Mouse (Mus musculus) urinary bladder, postnatal 36 days (tissue): ENCODE results near the gene Col3a1.

Source experiments
- DNase-seq, 2 experiments: peaks; one replicate each; pipeline ENCODE4 v3.0.0; 2022; ENCODE audit warnings: low spot score in 2 of 2, mixed read lengths in 1 of 2

The Col3a1 gene

GRCm38 (mm10) chr1:45311388-45311787 lies at the start of gene Col3a1:
Col3a1 (plus strand) TSS chr1:45311538.
- DNase-seq, result peak; percentile 45 to 72

GRCm38 (mm10) chr1:45269421-45269820 lies 41.9 kb upstream of the Col3a1 start:
- no peak for DNase-seq

GRCm38 (mm10) chr1:45276006-45276539 lies 35.3 kb upstream of the Col3a1 start:
- peak in 1 of 2 experiments; percentile 20 for DNase-seq

- no peak for DNase-seq
These were observed 23.4 kb upstream of the Col3a1 start for GRCm38 (mm10) chr1:45287954-45288353.

GRCm38 (mm10) chr1:45290037-45290436 lies 21.3 kb upstream of the Col3a1 start:
- DNase-seq, result no peak

DNA sequence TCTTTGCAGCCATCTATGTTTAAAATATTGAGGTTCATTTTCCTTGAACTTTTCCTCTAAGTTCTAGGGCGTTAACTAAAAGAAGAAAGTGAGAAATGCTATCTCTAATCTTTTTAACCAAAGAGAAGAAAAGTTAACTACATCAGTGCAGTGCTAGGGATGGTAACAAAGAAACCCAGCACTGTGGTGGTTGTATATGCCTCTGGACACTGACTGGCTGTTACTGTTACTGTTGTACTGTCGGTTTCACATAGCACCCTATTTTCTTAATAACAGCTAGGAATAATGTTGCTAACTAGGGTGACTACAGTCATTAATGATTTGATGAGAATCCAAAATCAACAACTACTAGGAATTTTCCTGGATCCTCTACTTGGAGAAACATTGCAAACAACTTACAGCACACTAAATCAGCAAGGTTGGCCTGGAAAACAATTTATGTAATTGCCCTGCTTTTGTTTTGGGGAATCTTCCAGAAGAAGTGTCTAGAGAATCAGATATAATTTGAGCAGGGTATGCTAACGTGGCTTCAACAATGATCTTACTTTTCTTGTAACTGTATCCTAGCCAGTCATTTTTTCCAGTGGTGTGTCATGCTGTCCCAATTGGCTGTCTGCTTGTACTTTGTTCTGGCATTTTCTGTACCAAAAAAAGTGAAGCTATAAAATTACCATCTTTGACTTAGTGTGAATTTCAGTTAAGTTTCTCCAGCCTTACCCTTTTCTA lies 11.8 kb upstream of the Col3a1 start:
- DNase-seq, result no peak

DNA sequence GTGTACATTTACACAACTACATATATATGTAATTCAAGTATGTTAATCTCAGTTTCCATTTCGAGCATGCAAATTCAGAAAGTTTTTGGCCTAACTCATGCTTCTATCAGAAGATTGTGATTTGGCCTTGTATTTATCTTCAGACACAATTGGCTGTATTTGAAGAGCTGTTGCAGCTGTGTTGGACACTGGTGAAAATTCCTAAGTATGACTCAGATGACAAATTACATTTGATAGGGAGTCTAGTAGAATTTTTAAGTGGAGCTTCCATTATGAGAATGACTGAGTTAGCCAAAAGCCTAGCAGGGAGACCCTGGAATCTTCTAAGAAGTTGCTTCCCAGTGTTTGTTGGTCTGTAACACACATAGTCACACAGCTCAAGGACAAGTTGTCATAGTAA lies 7.1 kb upstream of the Col3a1 start:
- no peak for DNase-seq

DNA sequence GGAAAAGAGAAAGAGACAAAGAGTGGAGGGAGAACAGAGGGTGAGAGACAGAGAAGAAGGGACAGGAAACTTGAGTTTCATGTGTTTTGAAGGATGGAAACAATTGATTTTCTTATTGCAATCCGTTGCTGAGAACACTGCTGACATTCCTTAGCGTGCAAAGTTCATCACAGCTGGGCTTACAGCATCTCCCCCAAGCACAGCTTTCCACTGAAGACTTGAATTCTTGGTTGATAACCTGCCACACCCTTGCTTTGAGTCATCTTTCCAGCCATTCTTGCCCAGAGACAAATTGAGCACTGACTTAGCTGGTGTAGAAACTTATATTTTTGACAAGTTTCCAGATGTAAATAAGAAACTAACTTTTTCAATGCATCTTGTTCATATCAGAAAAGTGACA lies 2.3 kb upstream of the Col3a1 start:
- DNase-seq, result no peak

DNA sequence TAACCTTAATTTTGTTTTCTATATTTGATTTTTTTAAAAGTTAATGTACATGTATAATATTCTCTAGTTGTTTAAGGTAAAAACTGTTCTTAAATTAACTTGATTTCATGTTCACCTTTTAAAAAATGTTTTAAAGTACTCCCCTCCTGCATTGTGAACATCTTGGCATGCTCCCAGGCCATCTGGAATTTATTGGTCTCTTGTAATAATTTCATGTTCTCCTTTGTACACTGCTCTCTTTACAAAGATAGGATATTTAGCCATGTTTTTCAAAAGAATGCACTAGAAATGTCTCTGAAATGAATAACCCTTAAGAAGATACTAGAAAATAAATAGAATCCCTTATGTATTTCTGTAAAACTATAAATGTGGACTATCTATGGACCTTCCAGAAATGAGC lies 624 bp downstream of the Col3a1 start:
- no peak for DNase-seq

- no peak for DNase-seq
These were observed 1.5 kb downstream of the Col3a1 start for GRCm38 (mm10) chr1:45312870-45313269.

- DNase-seq, result no peak
These were observed 2.5 kb downstream of the Col3a1 start for GRCm38 (mm10) chr1:45313696-45314295.

DNA sequence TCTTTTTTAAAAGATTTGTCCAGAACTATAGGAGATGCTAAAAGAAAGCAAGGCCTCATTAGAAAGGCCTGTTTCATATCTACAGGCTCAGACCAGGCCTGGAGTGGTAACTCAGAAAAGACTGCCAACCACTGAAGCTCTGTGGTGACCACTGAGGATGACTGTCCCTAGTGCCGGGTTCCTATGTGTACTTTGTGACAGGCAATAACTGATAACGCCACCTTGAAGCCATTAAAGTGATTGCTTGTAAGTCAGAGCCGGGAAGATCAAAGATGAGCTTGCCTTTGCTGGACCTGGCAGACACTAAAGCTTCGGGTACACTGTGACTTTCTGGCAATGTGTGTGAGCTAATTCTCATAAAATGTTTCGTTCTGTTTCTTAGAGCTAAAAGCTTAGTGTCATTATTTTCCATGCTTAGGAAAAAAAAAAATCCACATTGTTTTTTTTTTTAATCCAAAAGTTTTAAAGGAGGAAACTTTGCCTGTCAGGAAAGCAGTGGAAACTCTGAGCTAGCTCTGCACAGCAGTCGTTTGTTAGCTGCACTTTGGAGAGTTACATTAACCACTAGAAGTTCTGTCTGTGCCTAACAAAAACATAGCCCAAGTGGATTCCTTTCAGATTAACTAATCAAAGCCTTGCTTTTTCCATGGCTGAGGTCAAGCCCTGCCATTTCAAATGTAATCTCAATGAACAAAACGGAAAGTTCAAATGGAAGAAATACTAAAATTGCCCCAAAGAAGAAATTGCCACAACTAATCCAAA lies 4.6 kb downstream of the Col3a1 start:
- DNase-seq, result no peak

DNA sequence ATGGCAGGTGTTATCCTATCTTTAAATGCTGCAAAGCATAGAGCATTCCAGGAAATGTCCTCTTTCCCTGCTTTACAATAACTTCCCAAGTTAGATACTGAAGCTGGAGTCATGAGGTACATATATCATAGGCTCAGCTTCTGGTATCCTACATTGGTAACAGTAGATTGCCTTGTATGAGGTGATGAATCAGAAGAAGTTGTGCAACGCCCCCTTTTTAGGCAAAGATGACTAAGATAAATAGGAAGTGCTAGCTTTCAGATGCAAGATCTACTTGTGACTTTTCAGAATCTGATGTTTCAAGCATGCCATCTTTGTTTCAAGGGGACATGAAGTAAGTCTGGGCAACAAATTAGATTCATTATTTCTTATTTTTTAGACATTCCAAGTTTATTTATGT lies 6.9 kb downstream of the Col3a1 start:
- no peak for DNase-seq

- no peak for DNase-seq
These were observed 9.5 kb downstream of the Col3a1 start for GRCm38 (mm10) chr1:45320861-45321260.

- DNase-seq, result no peak
These were observed 17.8 kb downstream of the Col3a1 start for GRCm38 (mm10) chr1:45329149-45329548.

DNA sequence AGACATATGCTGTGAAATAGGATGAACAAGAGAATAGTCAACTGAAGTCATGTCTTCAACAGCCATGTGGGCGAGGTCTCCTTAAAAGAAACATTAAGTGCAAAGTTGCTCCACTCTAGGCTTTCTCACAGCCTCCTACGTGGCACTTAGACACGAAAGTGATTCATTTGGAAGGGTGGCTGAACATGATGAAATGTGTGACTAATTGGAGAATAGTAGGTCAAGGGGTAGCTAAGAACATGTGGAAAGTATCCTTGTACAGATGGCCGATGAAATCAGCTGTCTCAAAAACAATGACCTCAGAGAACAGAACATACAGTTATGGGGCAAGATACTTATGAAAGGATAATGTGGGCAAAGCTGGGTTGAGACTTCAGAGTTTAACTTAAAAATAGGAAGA lies 44.6 kb downstream of the Col3a1 start:
- DNase-seq, result peak in 1 of 2 experiments; percentile 24

DNA sequence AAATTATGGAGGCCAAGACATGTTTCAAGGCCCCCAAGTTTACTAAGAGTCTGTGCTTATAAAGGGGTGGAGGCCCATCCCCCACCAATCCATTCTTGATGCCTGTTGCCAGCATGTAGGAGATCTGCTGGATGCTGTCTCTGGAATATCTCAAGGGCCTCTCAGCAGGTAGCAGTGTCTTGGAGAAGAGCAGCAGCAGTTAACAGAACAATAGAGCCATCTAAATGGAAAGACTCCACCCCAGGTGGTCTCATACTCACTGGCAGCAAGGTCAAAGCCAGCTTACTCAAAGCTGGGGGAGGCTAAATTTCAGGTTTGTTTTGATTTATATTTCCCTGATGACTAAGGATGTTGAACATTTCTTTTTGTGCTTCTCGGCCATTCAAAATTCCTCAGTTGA lies 46.7 kb downstream of the Col3a1 start:
- DNase-seq, result no peak

DNA sequence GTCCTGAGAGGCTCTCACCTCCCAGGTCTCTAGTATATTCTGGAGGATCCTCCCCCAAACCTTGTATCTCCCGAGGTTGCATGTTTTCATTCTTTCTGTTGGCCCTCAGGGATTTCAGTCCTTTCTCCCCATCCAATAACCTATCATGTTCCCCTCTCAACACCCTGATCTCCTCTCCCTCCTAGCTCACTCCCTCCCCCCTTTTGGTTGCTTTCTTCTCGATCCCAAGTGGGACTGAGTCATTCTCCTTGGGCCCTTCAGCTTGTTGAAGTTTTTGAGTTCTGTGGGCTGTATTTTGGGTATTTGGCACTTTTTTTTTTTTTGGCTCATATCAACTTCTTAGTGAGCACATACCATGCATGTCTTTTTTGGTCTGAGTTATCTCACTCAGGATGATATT lies 47.8 kb downstream of the Col3a1 start:
- no peak for DNase-seq

GRCm38 (mm10) chr1:45359673-45360072 lies 48.3 kb downstream of the Col3a1 start:
- no peak for DNase-seq

- no peak for DNase-seq
These were observed 51.9 kb downstream of the Col3a1 start for GRCm38 (mm10) chr1:45363274-45363673.

GRCm38 (mm10) chr1:45365427-45365826 lies 54.1 kb downstream of the Col3a1 start:
- no peak for DNase-seq

DNA sequence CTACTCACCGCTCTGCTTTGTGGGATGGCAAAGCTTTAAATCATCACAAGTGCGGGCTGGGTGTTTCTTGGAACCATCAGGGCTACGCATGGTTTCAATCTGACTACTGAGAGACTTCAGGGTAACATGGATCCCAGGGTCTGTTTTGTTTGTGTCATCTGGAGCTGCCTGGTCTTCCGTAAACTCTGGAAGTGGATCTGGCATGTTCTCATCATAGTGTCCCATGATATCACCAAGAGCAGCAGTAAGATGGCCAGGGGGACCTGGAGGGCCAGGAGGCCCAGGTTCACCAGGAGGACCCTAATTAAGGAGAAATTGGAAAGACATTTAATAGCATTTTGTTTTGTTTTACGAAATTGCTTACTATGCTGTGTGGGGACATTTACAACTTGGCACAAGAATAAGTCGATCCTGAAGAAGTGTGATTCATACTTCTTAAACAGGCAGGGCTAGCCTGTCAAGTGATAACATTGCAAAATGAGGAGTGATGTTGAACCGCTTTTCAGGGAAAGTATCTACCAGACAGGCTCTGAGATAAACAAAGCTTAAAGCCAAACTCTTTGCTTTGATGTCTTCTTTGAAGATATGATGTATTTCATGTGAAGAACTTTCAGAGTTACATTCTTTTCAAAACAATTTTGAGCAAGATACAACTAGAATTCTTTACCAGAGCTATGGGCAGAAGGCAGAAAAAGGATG lies 68.8 kb downstream of the Col3a1 start:
- peak in 1 of 2 experiments; percentile 9 for DNase-seq
